Mouse (Mus musculus): Measurements from ENCODE around the gene Mettl9. TPM values are rescaled to one million over a fixed set of nuclear protein-coding genes. Genes with fewer than 3 reads are reported as not detected.
A peak's percentile ranks its signal among the peaks of the same experiment; 100 is the strongest.

Mettl9 gene
- total and polyA plus RNA-seq, 2 experiments from 2014 or later, result 118 to 154 TPM

DNA sequence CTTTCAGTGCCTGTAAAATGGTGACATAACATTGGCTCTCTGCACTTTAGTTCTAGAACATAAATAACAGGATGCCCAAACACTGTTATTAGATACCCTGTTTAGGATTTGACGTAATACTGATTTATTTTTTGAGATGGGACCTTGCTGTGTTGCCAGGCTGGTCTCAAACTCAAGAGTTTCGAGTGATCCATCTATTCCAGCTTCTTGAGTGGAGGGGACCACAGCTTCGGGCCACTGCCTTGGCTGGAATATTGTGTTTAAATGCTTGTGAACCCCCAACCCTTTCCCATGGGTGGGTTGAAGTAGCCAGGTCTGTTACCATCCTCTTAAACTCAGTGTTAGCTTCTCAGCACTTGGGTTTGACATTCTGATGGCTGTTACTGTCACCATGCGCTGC lies 47.1 kb downstream of the Mettl9 start, which contains the start of gene Otoa:
Gene Otoa (plus strand): TSS at position 301 of the 400 bp plus-strand sequence.
- H3K27ac ChIP-seq (ENCODE audit: low read depth, low read length), result no peak within 1 kb of the TSS
- H3K36me3 ChIP-seq (ENCODE audit: insufficient read depth), result peaks cover 12% of the 10 kb centered on the region
- H3K27me3 ChIP-seq (ENCODE audit: insufficient read depth, low read length), result no peaks in the 10 kb centered on the region
- no peak for DNase-seq
- no peak within 1 kb of the TSS for H3K4me3 ChIP-seq (ENCODE audit: low read depth, low read length)
- H3K9me3 ChIP-seq (ENCODE audit: low read length), result no peaks in the 10 kb centered on the region
- WGBS, result 93% methylated on average over 4 of the region's 4 CpGs
- no peak for ATAC-seq
- H3K4me1 ChIP-seq (ENCODE audit: insufficient read depth), result no peaks in the 10 kb centered on the region
- no peak for TF ChIP-seq CTCF (IDR thresholded peaks at IDR 0.05; ENCODE audit: low read depth)
- H3K9ac ChIP-seq, result no peak within 1 kb of the TSS
- no peak within 1 kb of the TSS for H3K4me2 ChIP-seq (ENCODE audit: low read depth)

DNA sequence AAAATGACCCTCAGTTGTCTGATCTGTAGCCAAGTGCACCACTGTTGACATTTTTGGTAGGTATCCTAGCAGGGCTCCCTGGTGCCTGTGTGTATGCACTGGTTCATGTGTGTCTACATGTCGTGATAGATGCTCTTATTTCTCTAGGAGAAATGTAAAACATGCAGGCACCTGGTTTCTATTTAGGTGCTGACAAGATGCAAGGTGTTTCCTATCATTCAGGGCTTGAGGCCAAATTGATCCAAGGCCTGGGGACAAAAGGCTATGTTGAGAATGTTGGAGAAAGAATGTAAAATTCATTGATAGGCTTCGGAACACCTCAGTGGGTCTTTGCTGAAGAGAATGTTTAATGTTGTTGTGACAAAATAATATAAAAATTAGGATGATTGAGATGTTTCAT lies 47.6 kb downstream of the Mettl9 start:
- no peak overlapping the region for H3K4me2 ChIP-seq (ENCODE audit: low read depth)
- H3K9me3 ChIP-seq (ENCODE audit: low read length), result no peaks in the 10 kb centered on the region
- WGBS, result 87% methylated on average over 2 of the region's 2 CpGs

DNA sequence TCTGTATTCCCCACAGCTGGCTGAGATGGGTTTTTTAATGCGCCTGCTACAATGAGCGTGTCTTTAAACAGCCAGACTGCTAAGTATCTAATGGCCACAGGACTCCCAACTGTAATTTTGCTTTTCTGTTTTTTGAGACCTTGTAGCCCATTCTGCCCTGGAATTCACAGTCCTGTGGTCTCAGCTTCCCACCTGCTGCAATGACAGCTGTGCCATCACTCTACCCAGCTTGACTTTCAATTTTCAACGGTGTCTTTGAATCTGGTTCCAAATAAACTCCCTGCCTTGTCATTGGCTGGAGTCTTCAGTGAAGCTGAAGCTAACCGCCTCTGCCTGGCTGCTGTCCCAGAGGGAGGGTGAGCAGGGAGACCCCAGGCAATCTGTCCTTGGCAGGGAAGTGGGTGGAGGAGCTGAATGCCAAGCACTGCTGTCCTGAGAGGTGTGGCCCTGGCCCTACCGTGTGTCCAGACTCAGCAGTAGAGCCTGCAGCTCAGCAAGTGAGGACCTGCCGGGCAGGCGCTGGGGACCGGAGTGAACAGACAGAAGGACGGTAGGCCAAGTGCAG lies 48.8 kb downstream of the Mettl9 start:
- H3K9ac ChIP-seq, result no peak overlapping the region
- H3K4me1 ChIP-seq (ENCODE audit: insufficient read depth), result no peaks in the 10 kb centered on the region
- H3K36me3 ChIP-seq (ENCODE audit: insufficient read depth), result peaks cover 3% of the 10 kb centered on the region; the same call in 1 of the 2 replicates
- no peak for TF ChIP-seq CTCF (IDR thresholded peaks at IDR 0.05; ENCODE audit: low read depth)
- 59% methylated on average over 9 of the region's 9 CpGs for WGBS
- H3K27me3 ChIP-seq (ENCODE audit: insufficient read depth, low read length), result no peaks in the 10 kb centered on the region
- no peak overlapping the region for H3K27ac ChIP-seq (ENCODE audit: low read depth, low read length)
- H3K4me3 ChIP-seq (ENCODE audit: low read depth, low read length), result no peak overlapping the region
- DNase-seq (peak; percentile 22), ATAC-seq (peak; percentile 53)
- no peaks in the 10 kb centered on the region for H3K9me3 ChIP-seq (ENCODE audit: low read length)
- no peak overlapping the region for H3K4me2 ChIP-seq (ENCODE audit: low read depth)

More for the DNA sequence above, 47.6 kb downstream of the Mettl9 start:
- DNase-seq (no peak), ATAC-seq (no peak)
- no peak overlapping the region for H3K9ac ChIP-seq
- peaks cover 11% of the 10 kb centered on the region for H3K36me3 ChIP-seq (ENCODE audit: insufficient read depth)
- no peak for TF ChIP-seq CTCF (IDR thresholded peaks at IDR 0.05; ENCODE audit: low read depth)
- no peaks in the 10 kb centered on the region for H3K4me1 ChIP-seq (ENCODE audit: insufficient read depth)
- H3K27ac ChIP-seq (ENCODE audit: low read depth, low read length), result no peak overlapping the region
- H3K4me3 ChIP-seq (ENCODE audit: low read depth, low read length), result no peak overlapping the region
- H3K27me3 ChIP-seq (ENCODE audit: insufficient read depth, low read length), result no peaks in the 10 kb centered on the region

DNA sequence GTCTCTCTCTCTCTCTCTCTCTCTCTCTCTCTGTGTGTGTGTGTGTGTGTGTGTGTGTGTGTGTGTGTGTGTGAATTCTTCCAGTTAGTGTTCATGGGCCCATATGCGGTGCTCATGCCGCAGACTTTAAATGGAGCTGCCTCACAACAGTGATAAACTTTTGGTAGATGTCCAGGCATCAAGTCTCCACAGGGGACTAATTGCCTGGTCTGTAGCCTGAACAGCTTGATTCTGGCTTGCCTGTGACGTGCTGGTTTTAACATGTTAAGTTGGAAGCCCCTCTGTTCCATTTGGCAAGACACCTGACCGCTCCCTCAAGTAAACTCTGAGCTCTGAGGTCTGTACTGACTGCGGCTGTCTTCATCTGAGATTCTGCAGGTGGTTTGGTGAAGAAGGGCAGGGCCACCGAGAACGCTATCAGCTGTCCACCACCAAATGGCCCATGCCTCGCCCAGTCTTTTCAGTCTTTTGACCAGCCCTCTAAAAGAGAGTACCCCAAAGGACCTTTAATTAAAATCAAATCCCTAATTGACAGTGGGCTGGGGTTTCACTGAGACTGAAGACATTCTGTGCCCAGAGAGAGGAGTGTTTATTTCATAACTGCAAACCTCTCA lies 50.7 kb downstream of the Mettl9 start:
- Histone ChIP-seq H3K9me3 (ENCODE audit: low read length) (no peaks in the 10 kb centered on the region), H3K4me1 (ENCODE audit: insufficient read depth) (no peaks in the 10 kb centered on the region), H3K9ac (no peak overlapping the region), H3K36me3 (ENCODE audit: insufficient read depth) (no peaks in the 10 kb centered on the region), H3K27ac (ENCODE audit: low read depth, low read length) (no peak overlapping the region), H3K4me3 (ENCODE audit: low read depth, low read length) (no peak overlapping the region), H3K4me2 (ENCODE audit: low read depth) (no peak overlapping the region), H3K27me3 (ENCODE audit: insufficient read depth, low read length) (no peaks in the 10 kb centered on the region)
- 26% methylated on average over 8 of the region's 8 CpGs for WGBS
- DNase-seq (no peak), ATAC-seq (peak; percentile 50)
- TF ChIP-seq CTCF (IDR thresholded peaks at IDR 0.05; ENCODE audit: low read depth), result no peak

DNA sequence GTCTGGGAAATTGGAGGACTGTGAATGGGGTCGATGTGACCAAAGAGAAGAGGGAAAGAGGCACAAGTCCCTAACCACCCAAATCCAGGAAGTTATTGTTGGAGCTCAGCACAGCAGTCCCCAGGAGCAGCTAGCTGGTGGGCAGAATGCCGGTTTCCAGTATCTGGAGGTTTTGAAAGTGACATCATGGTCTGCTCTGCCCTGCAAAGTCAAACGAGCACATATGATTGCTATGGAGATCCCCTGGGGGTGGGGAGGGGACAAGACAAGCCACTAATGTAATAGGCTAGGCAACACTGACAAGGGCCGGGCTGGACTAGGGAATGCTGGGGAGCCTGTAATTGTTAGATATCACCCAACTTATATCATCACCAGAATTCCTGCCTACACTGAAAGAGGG lies 51.3 kb downstream of the Mettl9 start:
- no peaks in the 10 kb centered on the region for H3K36me3 ChIP-seq (ENCODE audit: insufficient read depth)
- H3K4me2 ChIP-seq (ENCODE audit: low read depth), result no peak overlapping the region
- ATAC-seq (peak; percentile 36), DNase-seq (no peak)
- TF ChIP-seq CTCF (IDR thresholded peaks at IDR 0.05; ENCODE audit: low read depth), result no peak
- no peak overlapping the region for H3K4me3 ChIP-seq (ENCODE audit: low read depth, low read length)
- no peaks in the 10 kb centered on the region for H3K27me3 ChIP-seq (ENCODE audit: insufficient read depth, low read length)
- H3K27ac ChIP-seq (ENCODE audit: low read depth, low read length), result no peak overlapping the region
- no peaks in the 10 kb centered on the region for H3K4me1 ChIP-seq (ENCODE audit: insufficient read depth)
- WGBS, result 11% methylated on average over 4 of the region's 4 CpGs
- no peak overlapping the region for H3K9ac ChIP-seq
- no peaks in the 10 kb centered on the region for H3K9me3 ChIP-seq (ENCODE audit: low read length)

DNA sequence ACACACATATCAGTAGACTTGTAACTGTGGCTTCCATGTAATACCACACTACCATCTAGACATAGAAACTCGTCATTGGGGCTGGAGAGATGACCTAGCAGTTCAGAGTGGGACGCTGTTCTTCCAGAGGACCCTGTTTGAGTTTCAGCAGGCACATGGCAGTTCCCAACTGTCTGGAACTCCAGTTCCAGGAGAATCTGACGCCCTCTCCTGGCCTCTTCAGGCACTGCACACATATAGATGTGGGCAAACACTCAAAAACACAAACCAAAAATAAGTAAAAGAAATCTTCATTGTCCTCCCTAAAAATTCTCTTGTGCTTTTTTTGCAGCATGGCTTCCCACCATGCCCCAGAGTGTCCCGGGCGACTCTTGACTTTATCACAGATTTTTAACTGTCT lies 54.5 kb downstream of the Mettl9 start:
- Histone ChIP-seq H3K4me2 (ENCODE audit: low read depth) (no peak overlapping the region), H3K4me3 (ENCODE audit: low read depth, low read length) (no peak overlapping the region), H3K27ac (ENCODE audit: low read depth, low read length) (no peak overlapping the region), H3K27me3 (ENCODE audit: insufficient read depth, low read length) (no peaks in the 10 kb centered on the region), H3K9ac (no peak overlapping the region), H3K9me3 (ENCODE audit: low read length) (no peaks in the 10 kb centered on the region), H3K4me1 (ENCODE audit: insufficient read depth) (no peaks in the 10 kb centered on the region), H3K36me3 (ENCODE audit: insufficient read depth) (no peaks in the 10 kb centered on the region)
- no peak for ATAC-seq
- DNase-seq, result no peak
- TF ChIP-seq CTCF (IDR thresholded peaks at IDR 0.05; ENCODE audit: low read depth), result no peak
- WGBS, result 76% methylated on average over 5 of the region's 5 CpGs

DNA sequence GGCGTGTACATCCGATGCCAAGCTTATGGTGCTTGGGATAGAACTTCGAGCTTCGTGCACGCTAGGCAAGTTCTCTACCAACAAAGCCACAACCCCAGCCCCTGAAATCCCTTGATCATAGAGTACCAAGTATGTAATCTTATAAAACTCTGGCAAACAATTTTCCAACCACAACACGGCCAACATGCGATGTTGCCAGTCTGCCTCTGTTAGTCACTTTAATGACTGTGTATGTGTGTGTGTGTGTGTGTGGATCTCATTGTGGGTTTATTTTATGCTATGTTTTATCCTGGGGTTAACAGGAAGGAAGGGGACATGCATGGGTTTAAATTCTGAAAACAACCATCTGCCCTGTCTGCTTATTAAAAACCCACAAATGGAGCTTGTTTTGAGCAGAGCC lies 56.5 kb downstream of the Mettl9 start:
- Histone ChIP-seq H3K27ac (ENCODE audit: low read depth, low read length) (no peak overlapping the region), H3K4me1 (ENCODE audit: insufficient read depth) (no peaks in the 10 kb centered on the region), H3K36me3 (ENCODE audit: insufficient read depth) (no peaks in the 10 kb centered on the region), H3K9ac (no peak overlapping the region), H3K9me3 (ENCODE audit: low read length) (no peaks in the 10 kb centered on the region), H3K27me3 (ENCODE audit: insufficient read depth, low read length) (no peaks in the 10 kb centered on the region), H3K4me2 (ENCODE audit: low read depth) (no peak overlapping the region), H3K4me3 (ENCODE audit: low read depth, low read length) (no peak overlapping the region)
- ATAC-seq (no peak), DNase-seq (no peak)
- 94% methylated on average over 7 of the region's 7 CpGs for WGBS
- TF ChIP-seq CTCF (IDR thresholded peaks at IDR 0.05; ENCODE audit: low read depth), result no peak
